Mouse (Mus musculus): ENCODE measurements around the gene Mapk1ip1l. TPM values are rescaled to one million over a fixed set of nuclear protein-coding genes. Genes with fewer than 3 reads are reported as not detected.

The Mapk1ip1l gene
- polyA plus RNA-seq, 1 experiment from 2014 or later = 52.3 TPM

- 92% methylated on average over 5 of the region's 5 CpGs for WGBS
- no peak for ATAC-seq (ENCODE audit: low FRiP score)
- no peak overlapping the region for H3K9ac ChIP-seq
These were observed 71.7 kb downstream of the Mapk1ip1l start for GRCm38 (mm10) chr14:47369741-47370140.

GRCm38 (mm10) chr14:47370790-47371189 is 72.7 kb downstream of the Mapk1ip1l start:
- Histone ChIP-seq H3K4me1 (replicated peaks) (peaks cover 22% of the 10 kb centered on the region), H3K4me3 (no peak overlapping the region), H3K4me2 (no peak overlapping the region), H3K9me3 (no peaks in the 10 kb centered on the region), H3K27me3 (peaks cover 44% of the 10 kb centered on the region), H3K9ac (no peak overlapping the region), H3K27ac (no peak overlapping the region), H3K36me3 (no peaks in the 10 kb centered on the region)
- no peak for ATAC-seq (ENCODE audit: low FRiP score)
- 81% methylated on average over 3 of the region's 3 CpGs for WGBS

More at GRCm38 (mm10) chr14:47369741-47370140, 71.7 kb downstream of the Mapk1ip1l start:
- H3K4me2 ChIP-seq = no peak overlapping the region
- peaks cover 38% of the 10 kb centered on the region for H3K27me3 ChIP-seq
- no peak overlapping the region for H3K4me3 ChIP-seq
- H3K27ac ChIP-seq = no peak overlapping the region
- H3K36me3 ChIP-seq = no peaks in the 10 kb centered on the region
- peaks cover 28% of the 10 kb centered on the region for H3K4me1 ChIP-seq (replicated peaks)
- H3K9me3 ChIP-seq = no peaks in the 10 kb centered on the region

GRCm38 (mm10) chr14:47371689-47372088 is 73.6 kb downstream of the Mapk1ip1l start:
- Histone ChIP-seq H3K4me2 (no peak overlapping the region), H3K4me3 (no peak overlapping the region), H3K27ac (no peak overlapping the region), H3K36me3 (no peaks in the 10 kb centered on the region), H3K4me1 (replicated peaks) (peaks cover 22% of the 10 kb centered on the region), H3K9ac (no peak overlapping the region), H3K9me3 (no peaks in the 10 kb centered on the region), H3K27me3 (peaks cover 44% of the 10 kb centered on the region)
- no peak for ATAC-seq (ENCODE audit: low FRiP score)
- WGBS = 77% methylated on average over 6 of the region's 6 CpGs

Other genes starting within 250 kb of the Mapk1ip1l start
- gene Gch1, start 108.9 kb upstream of the Mapk1ip1l start, polyA plus RNA-seq (2015; fragmentation: Nextera tagmentation; extraction: Ambion mirVana) = 3.0 and 4.4 TPM in 2 replicates
- 17.7 and 19.9 TPM in 2 replicates for gene Wdhd1, start 21.4 kb upstream of the Mapk1ip1l start, polyA plus RNA-seq (2015; fragmentation: Nextera tagmentation; extraction: Ambion mirVana)
- gene Socs4, start 21.3 kb upstream of the Mapk1ip1l start, polyA plus RNA-seq (2015; fragmentation: Nextera tagmentation; extraction: Ambion mirVana) = 3.2 and 3.3 TPM in 2 replicates
- gene Lgals3, start 69.5 kb downstream of the Mapk1ip1l start, polyA plus RNA-seq (2015; fragmentation: Nextera tagmentation; extraction: Ambion mirVana) = 1.7 and 1.9 TPM in 2 replicates
- 10.6 and 11.6 TPM in 2 replicates for gene Dlgap5, start 120.1 kb downstream of the Mapk1ip1l start, polyA plus RNA-seq (2015; fragmentation: Nextera tagmentation; extraction: Ambion mirVana)
- 25.2 and 26.3 TPM in 2 replicates for gene Fbxo34, start 152.2 kb downstream of the Mapk1ip1l start, polyA plus RNA-seq (2015; fragmentation: Nextera tagmentation; extraction: Ambion mirVana)

Measured in hindbrain, embryonic 13.5 days (tissue).